Mouse (Mus musculus) heart, embryonic 16.5 days (tissue): Measurements from ENCODE around the gene Tgfb3. TPM values are rescaled to one million over a fixed set of nuclear protein-coding genes. Genes with fewer than 3 reads are reported as not detected.

ENCODE experiments used
- ATAC-seq: fragments of 200-750 bp; cut with Nextera tagmentation; replicated peaks from 2 replicates; pipeline ENCODE4 v1.8.0; 2017; ENCODE audit warnings: moderate number of reproducible peaks; ENCODE audit not compliant: insufficient read depth, low FRiP score; ENCODE audit errors: extremely low read depth
- H3K27ac ChIP-seq: fragments of 300-500 bp; sonication (generic); 2 replicates; pipeline ENCODE4 v1.5.1; 2014; ENCODE audit warnings: mild to moderate bottlenecking, low read length, control low read depth, moderate library complexity
- H3K27me3 ChIP-seq: fragments of 300-500 bp; sonication (generic); 2 replicates; pipeline ENCODE4 v1.6.1; 2014; ENCODE audit warnings: low read length, mixed read lengths; ENCODE audit not compliant: control insufficient read depth, insufficient read depth
- H3K36me3 ChIP-seq: fragments of 300-500 bp; sonication (generic); 2 replicates; pipeline ENCODE4 v1.6.1; 2014; ENCODE audit not compliant: control insufficient read depth, insufficient read depth
- H3K4me1 ChIP-seq: fragments of 300-500 bp; sonication (generic); 2 replicates; pipeline ENCODE4 v1.6.1; 2014; ENCODE audit warnings: low read length, mixed read lengths; ENCODE audit not compliant: control insufficient read depth, insufficient read depth
- H3K4me2 ChIP-seq: fragments of 300-500 bp; sonication (generic); 2 replicates; pipeline ENCODE4 v1.6.1; 2014; ENCODE audit warnings: low read depth, mild to moderate bottlenecking, control low read depth, low read length
- H3K4me3 ChIP-seq: fragments of 300-500 bp; sonication (generic); 2 replicates; pipeline ENCODE4 v1.5.1; 2014; ENCODE audit warnings: mild to moderate bottlenecking, control low read depth, low read length
- H3K9ac ChIP-seq: fragments of 300-500 bp; sonication (generic); 2 replicates; pipeline ENCODE4 v1.6.1; 2014; ENCODE audit warnings: low read length, control low read depth
- H3K9me3 ChIP-seq: fragments of 300-500 bp; sonication (generic); replicated peaks from 2 replicates; pipeline ENCODE4 v1.6.1; 2016; ENCODE audit warnings: low read length; ENCODE audit not compliant: control insufficient read depth
- WGBS: fragments of 180-500 bp; shearing (Covaris S2); extraction: QIAGEN DNeasy Blood & Tissue Kit; methylation state at CpG from one replicate; pipeline ENCODE4 v1.1.7; 2014; 5-methylcytosine and 5-hydroxymethylcytosine counted together
- polyA plus RNA-seq: library from polyadenylated mRNA; unstranded; fragments of >200 nt; fragmentation: Nextera tagmentation; extraction: Ambion mirVana; gene quantifications from 2 replicates; pipeline ENCODE4 v1.2.1, GENCODE M21; 2015

Gene Tgfb3
- polyA plus RNA-seq, 1 experiment from 2014 or later: 23.9 TPM

- H3K4me1 ChIP-seq: no peaks in the 10 kb centered on the region; the same call in 1 of the 2 replicates
- H3K9ac ChIP-seq: no peak overlapping the region
- 0 out of 2 replicates have a peak, but pooled peaks cover 3% of the 10 kb centered on the region for H3K36me3 ChIP-seq
- no peak overlapping the region for H3K27ac ChIP-seq
- H3K4me2 ChIP-seq: no peak overlapping the region
- ATAC-seq: no peak
- H3K9me3 ChIP-seq: no peaks in the 10 kb centered on the region
- WGBS: 80% methylated on average over 5 of the region's 5 CpGs
- no peak overlapping the region for H3K4me3 ChIP-seq
- H3K27me3 ChIP-seq: no peaks in the 10 kb centered on the region
Measured at GRCm38 (mm10) chr12:86051477-86051876, 27.4 kb downstream of the Tgfb3 start.

- H3K9me3 ChIP-seq: no peaks in the 10 kb centered on the region
- 59% methylated on average over 6 of the region's 6 CpGs for WGBS
- no peak for ATAC-seq
Measured at GRCm38 (mm10) chr12:86049813-86050212, 29.0 kb downstream of the Tgfb3 start.

GRCm38 (mm10) chr12:86047376-86047775 is 31.5 kb downstream of the Tgfb3 start:
- ATAC-seq: no peak
- Histone ChIP-seq H3K4me1 (no peaks in the 10 kb centered on the region; the same call in 1 of the 2 replicates), H3K4me3 (no peak overlapping the region), H3K27ac (no peak overlapping the region), H3K9ac (no peak overlapping the region), H3K36me3 (peaks cover 11% of the 10 kb centered on the region; the same call in 1 of the 2 replicates), H3K9me3 (peaks cover 10% of the 10 kb centered on the region), H3K4me2 (no peak overlapping the region), H3K27me3 (no peaks in the 10 kb centered on the region)
- 75% methylated on average over 8 of the region's 8 CpGs for WGBS

More at GRCm38 (mm10) chr12:86049813-86050212, 29.0 kb downstream of the Tgfb3 start:
- no peaks in the 10 kb centered on the region for H3K36me3 ChIP-seq
- H3K4me3 ChIP-seq: no peak overlapping the region
- no peaks in the 10 kb centered on the region; the same call in 1 of the 2 replicates for H3K4me1 ChIP-seq
- H3K9ac ChIP-seq: no peak overlapping the region
- no peak overlapping the region for H3K4me2 ChIP-seq
- no peak overlapping the region for H3K27ac ChIP-seq
- no peaks in the 10 kb centered on the region for H3K27me3 ChIP-seq

- H3K27me3 ChIP-seq: no peaks in the 10 kb centered on the region
- H3K36me3 ChIP-seq: peaks cover 11% of the 10 kb centered on the region; the same call in 1 of the 2 replicates
- no peaks in the 10 kb centered on the region; the same call in 1 of the 2 replicates for H3K4me1 ChIP-seq
- H3K9me3 ChIP-seq: peaks cover 10% of the 10 kb centered on the region
- WGBS: 80% methylated on average over 2 of the region's 2 CpGs
- H3K9ac ChIP-seq: no peak overlapping the region
- no peak overlapping the region for H3K27ac ChIP-seq
- H3K4me2 ChIP-seq: no peak overlapping the region
- no peak overlapping the region for H3K4me3 ChIP-seq
- no peak for ATAC-seq
Measured at GRCm38 (mm10) chr12:86046776-86047175, 32.1 kb downstream of the Tgfb3 start.

GRCm38 (mm10) chr12:86046141-86046540 is 32.7 kb downstream of the Tgfb3 start:
- Histone ChIP-seq H3K4me2 (no peak overlapping the region), H3K4me1 (no peaks in the 10 kb centered on the region; the same call in 1 of the 2 replicates), H3K9ac (no peak overlapping the region), H3K4me3 (no peak overlapping the region), H3K36me3 (peaks cover 11% of the 10 kb centered on the region; the same call in 1 of the 2 replicates), H3K27ac (no peak overlapping the region), H3K9me3 (peaks cover 10% of the 10 kb centered on the region), H3K27me3 (no peaks in the 10 kb centered on the region)
- ATAC-seq: no peak
- 77% methylated on average over 5 of the region's 5 CpGs for WGBS

- Histone ChIP-seq H3K27ac (no peak overlapping the region), H3K4me2 (no peak overlapping the region), H3K9me3 (peaks cover 10% of the 10 kb centered on the region), H3K36me3 (peaks cover 11% of the 10 kb centered on the region; the same call in 1 of the 2 replicates), H3K4me3 (no peak overlapping the region), H3K9ac (no peak overlapping the region), H3K27me3 (no peaks in the 10 kb centered on the region), H3K4me1 (peaks cover 9% of the 10 kb centered on the region)
- WGBS: 70% methylated on average over 6 of the region's 6 CpGs
- ATAC-seq: no peak
Measured at GRCm38 (mm10) chr12:86039751-86040150, 39.1 kb downstream of the Tgfb3 start.

DNA sequence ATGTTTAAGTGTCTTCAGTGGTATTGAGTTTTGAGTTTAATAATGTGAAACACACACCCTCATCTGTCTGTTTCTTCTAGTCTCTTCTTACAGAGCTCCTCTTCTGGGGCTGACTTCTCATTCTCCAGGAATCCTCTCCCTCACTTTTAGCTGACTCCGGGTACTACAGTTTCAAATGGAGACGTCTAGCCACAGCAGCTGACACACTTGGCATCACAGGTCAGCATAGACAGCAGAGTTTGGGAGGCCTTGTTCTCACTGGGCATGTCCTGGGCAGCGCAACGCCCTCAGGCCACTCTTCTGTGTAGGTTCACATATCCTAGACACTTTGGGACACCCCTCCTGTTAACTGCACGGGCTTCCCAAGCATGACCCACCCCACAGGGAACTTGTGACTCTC is 39.8 kb downstream of the Tgfb3 start:
- H3K4me3 ChIP-seq: no peak overlapping the region
- no peak overlapping the region for H3K9ac ChIP-seq
- peaks cover 11% of the 10 kb centered on the region; the same call in 1 of the 2 replicates for H3K36me3 ChIP-seq
- ATAC-seq: no peak
- WGBS: 73% methylated on average over 5 of the region's 5 CpGs
- H3K4me2 ChIP-seq: no peak overlapping the region
- peaks cover 9% of the 10 kb centered on the region for H3K4me1 ChIP-seq
- H3K9me3 ChIP-seq: peaks cover 10% of the 10 kb centered on the region
- H3K27me3 ChIP-seq: no peaks in the 10 kb centered on the region
- H3K27ac ChIP-seq: no peak overlapping the region

DNA sequence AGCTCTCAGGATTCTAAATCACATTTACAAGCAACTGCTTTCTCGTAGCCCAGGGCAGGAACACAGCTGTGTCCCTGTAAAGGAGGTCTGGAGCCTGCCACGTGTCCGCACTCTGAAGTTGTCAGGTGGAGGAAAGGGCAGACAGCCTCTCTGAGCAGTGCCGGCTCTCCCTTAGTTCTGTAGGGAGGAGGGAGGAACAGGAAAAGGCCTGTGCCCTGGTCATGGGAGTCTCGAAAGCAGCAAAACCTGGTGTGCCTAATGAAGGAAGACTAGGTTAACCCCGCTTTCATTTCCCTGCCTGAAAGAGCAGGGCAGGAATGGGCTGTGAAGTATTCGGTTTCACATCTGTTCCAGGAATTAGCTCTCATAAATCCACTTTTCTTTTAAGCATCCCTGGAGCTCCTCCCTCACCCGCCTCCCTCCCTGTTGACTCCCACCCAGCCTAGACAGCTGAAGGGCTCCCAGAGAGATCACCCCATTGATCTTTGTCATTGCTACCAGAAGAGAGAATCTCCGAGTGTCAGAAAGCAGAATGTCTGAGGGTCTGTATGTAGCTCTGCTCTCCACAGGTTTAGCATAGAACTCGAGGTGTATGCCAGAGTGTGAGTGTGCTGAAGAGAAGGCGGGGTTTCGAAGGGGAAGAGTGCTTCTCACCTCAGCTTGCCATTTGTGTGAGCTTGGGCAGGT is 41.5 kb downstream of the Tgfb3 start:
- H3K36me3 ChIP-seq: no peaks in the 10 kb centered on the region
- no peak overlapping the region for H3K4me2 ChIP-seq
- peak; percentile 72 for ATAC-seq
- H3K9me3 ChIP-seq: no peaks in the 10 kb centered on the region
- peaks cover 16% of the 10 kb centered on the region for H3K4me1 ChIP-seq
- H3K4me3 ChIP-seq: no peak overlapping the region
- no peak overlapping the region for H3K27ac ChIP-seq
- WGBS: 34% methylated on average over 12 of the region's 12 CpGs
- H3K9ac ChIP-seq: no peak overlapping the region
- H3K27me3 ChIP-seq: no peaks in the 10 kb centered on the region

GRCm38 (mm10) chr12:86036368-86037166 is 42.3 kb downstream of the Tgfb3 start:
- no peak overlapping the region for H3K9ac ChIP-seq
- no peak overlapping the region for H3K4me3 ChIP-seq
- peaks cover 18% of the 10 kb centered on the region for H3K4me1 ChIP-seq
- no peaks in the 10 kb centered on the region for H3K27me3 ChIP-seq
- WGBS: 56% methylated on average over 9 of the region's 9 CpGs
- no peak overlapping the region for H3K27ac ChIP-seq
- ATAC-seq: no peak
- H3K4me2 ChIP-seq: no peak overlapping the region
- no peaks in the 10 kb centered on the region for H3K9me3 ChIP-seq
- no peaks in the 10 kb centered on the region for H3K36me3 ChIP-seq
